Mouse (Mus musculus): ENCODE measurements around the gene Mettl21a. TPM values are rescaled to one million over a fixed set of nuclear protein-coding genes. Genes with fewer than 3 reads are reported as not detected.
A peak's percentile ranks its signal among the peaks of the same experiment; 100 is the strongest.

Gene Mettl21a
- total RNA-seq, 2 experiments from 2014 or later, result 13.1 to 14.4 TPM

GRCm38 (mm10) chr1:64633237-64633636 lies 16.2 kb upstream of the Mettl21a start:
- intact Hi-C loops (cut with DNase I), result no loop called here
- TF ChIP-seq CTCF (IDR thresholded peaks at IDR 0.05), result no peak
- Histone ChIP-seq H3K27ac (peak overlapping the region; percentile 90), H3K4me3 (no peak overlapping the region)
- DNase-seq (ENCODE audit: extremely low spot score in 1 of 2, low spot score in 2 of 2), result no peak

- Histone ChIP-seq H3K27ac (no peak overlapping the region), H3K4me3 (no peak overlapping the region)
- intact Hi-C loops (cut with DNase I), result no loop called here
- no peak for TF ChIP-seq CTCF (IDR thresholded peaks at IDR 0.05)
- DNase-seq (ENCODE audit: extremely low spot score in 1 of 2, low spot score in 2 of 2), result no peak
Observed at GRCm38 (mm10) chr1:64631526-64631925, 14.5 kb upstream of the Mettl21a start.

- Histone ChIP-seq H3K27ac (no peak overlapping the region), H3K4me3 (no peak overlapping the region)
- intact Hi-C loops (cut with DNase I), result no loop called here
- no peak for TF ChIP-seq CTCF (IDR thresholded peaks at IDR 0.05)
- DNase-seq (ENCODE audit: extremely low spot score in 1 of 2, low spot score in 2 of 2), result no peak
Observed at GRCm38 (mm10) chr1:64625214-64625613, 8.2 kb upstream of the Mettl21a start.

GRCm38 (mm10) chr1:64623558-64624435 lies 6.8 kb upstream of the Mettl21a start:
- no peak for TF ChIP-seq CTCF (IDR thresholded peaks at IDR 0.05)
- DNase-seq (ENCODE audit: extremely low spot score in 1 of 2, low spot score in 2 of 2), result no peak

GRCm38 (mm10) chr1:64621116-64621515 lies 4.1 kb upstream of the Mettl21a start:
- TF ChIP-seq CTCF (IDR thresholded peaks at IDR 0.05), result no peak
- H3K27ac ChIP-seq, result peak overlapping the region; percentile 48
- H3K4me3 ChIP-seq, result no peak overlapping the region
- intact Hi-C loops (cut with DNase I), result no loop called here
- no peak for DNase-seq (ENCODE audit: extremely low spot score in 1 of 2, low spot score in 2 of 2)

More at GRCm38 (mm10) chr1:64623558-64624435, 6.8 kb upstream of the Mettl21a start:
- Histone ChIP-seq H3K27ac (peak overlapping the region; percentile 2; the same call in 1 of the 2 replicates), H3K4me3 (no peak overlapping the region)
- intact Hi-C loops (cut with DNase I), result no loop called here

GRCm38 (mm10) chr1:64618226-64618625 lies 1.2 kb upstream of the Mettl21a start:
- peak overlapping the region; percentile 96 for H3K4me3 ChIP-seq
- TF ChIP-seq CTCF (IDR thresholded peaks at IDR 0.05), result no peak
- DNase-seq (ENCODE audit: extremely low spot score in 1 of 2, low spot score in 2 of 2), result no peak
- peak overlapping the region; percentile 99 for H3K27ac ChIP-seq
- intact Hi-C loops (cut with DNase I), result loop anchor here (5.0 kb wide), 4 partner anchors 299 to 956 kb away; no protein-coding TSS in a partner anchor

GRCm38 (mm10) chr1:64617715-64617984 lies 608 bp upstream of the Mettl21a start:
- Histone ChIP-seq H3K27ac (peak overlapping the region; percentile 99), H3K4me3 (peak overlapping the region; percentile 96)
- intact Hi-C loops (cut with DNase I), result loop anchor here (1.0 to 5.0 kb wide), 7 partner anchors 75 to 955 kb away; no protein-coding TSS in a partner anchor
- DNase-seq (ENCODE audit: extremely low spot score in 1 of 2, low spot score in 2 of 2), result peak; percentile 87 to 90
- TF ChIP-seq CTCF (IDR thresholded peaks at IDR 0.05), result peak; percentile 97

- TF ChIP-seq CTCF (IDR thresholded peaks at IDR 0.05), result no peak
- DNase-seq (ENCODE audit: extremely low spot score in 1 of 2, low spot score in 2 of 2), result no peak
- H3K27ac ChIP-seq, result peak overlapping the region; percentile 99
- intact Hi-C loops (cut with DNase I), result loop anchor here (5.0 kb wide), 4 partner anchors 301 to 954 kb away; no protein-coding TSS in a partner anchor
- H3K4me3 ChIP-seq, result peak overlapping the region; percentile 96
Observed at GRCm38 (mm10) chr1:64616531-64616880, 536 bp downstream of the Mettl21a start.

- H3K4me3 ChIP-seq, result peak overlapping the region; percentile 96
- intact Hi-C loops (cut with DNase I), result loop anchor here (5.0 kb wide), 4 partner anchors 301 to 954 kb away; no protein-coding TSS in a partner anchor
- H3K27ac ChIP-seq, result peak overlapping the region; percentile 99
- TF ChIP-seq CTCF (IDR thresholded peaks at IDR 0.05), result no peak
- DNase-seq (ENCODE audit: extremely low spot score in 1 of 2, low spot score in 2 of 2), result no peak
Observed at GRCm38 (mm10) chr1:64616076-64616475, 966 bp downstream of the Mettl21a start.

- Histone ChIP-seq H3K27ac (no peak overlapping the region), H3K4me3 (no peak overlapping the region)
- intact Hi-C loops (cut with DNase I), result loop anchor here (5.0 kb wide), 4 partner anchors 302 to 953 kb away; no protein-coding TSS in a partner anchor
- DNase-seq (ENCODE audit: extremely low spot score in 1 of 2, low spot score in 2 of 2), result no peak
- no peak for TF ChIP-seq CTCF (IDR thresholded peaks at IDR 0.05)
Observed at GRCm38 (mm10) chr1:64615531-64615991, 1.5 kb downstream of the Mettl21a start.

GRCm38 (mm10) chr1:64614801-64615345 lies 2.2 kb downstream of the Mettl21a start:
- no peak overlapping the region for H3K27ac ChIP-seq
- DNase-seq (ENCODE audit: extremely low spot score in 1 of 2, low spot score in 2 of 2), result no peak
- intact Hi-C loops (cut with DNase I), result loop anchor here (5.0 kb wide), 4 partner anchors 302 to 953 kb away; no protein-coding TSS in a partner anchor
- H3K4me3 ChIP-seq, result no peak overlapping the region
- no peak for TF ChIP-seq CTCF (IDR thresholded peaks at IDR 0.05)

GRCm38 (mm10) chr1:64614311-64614710 lies 2.7 kb downstream of the Mettl21a start:
- no peak for DNase-seq (ENCODE audit: extremely low spot score in 1 of 2, low spot score in 2 of 2)
- intact Hi-C loops (cut with DNase I), result no loop called here
- TF ChIP-seq CTCF (IDR thresholded peaks at IDR 0.05), result no peak

More at GRCm38 (mm10) chr1:64614311-64614710, 2.7 kb downstream of the Mettl21a start:
- H3K4me3 ChIP-seq, result no peak overlapping the region
- no peak overlapping the region for H3K27ac ChIP-seq
